Mouse (Mus musculus) liver, embryonic 13.5 days (tissue): Measurements from ENCODE around the gene Ube2z. TPM values are rescaled to one million over a fixed set of nuclear protein-coding genes. Genes with fewer than 3 reads are reported as not detected.
A peak's percentile ranks its signal among the peaks of the same experiment; 100 is the strongest.
"Not testable (repeated sequence)": the region's sequence is repeated elsewhere in the genome, so short reads cannot be mapped to it uniquely, and the experiment has no call there.

Source experiments
- ATAC-seq: fragments of 200-750 bp; cut with Nextera tagmentation; 2 replicates; pipeline ENCODE4 v1.8.0; 2017; ENCODE audit warnings: low read depth, mild to moderate bottlenecking, moderate number of reproducible peaks, moderate library complexity
- DNase-seq: peaks from one replicate; pipeline ENCODE4 v3.0.0; 2022
- H3K27ac ChIP-seq: fragments of 300-500 bp; sonication (generic); 2 replicates; pipeline ENCODE4 v1.5.1; 2015; ENCODE audit warnings: moderate library complexity, mild to moderate bottlenecking, inconsistent platforms
- H3K27me3 ChIP-seq: fragments of 300-500 bp; sonication (generic); 2 replicates; pipeline ENCODE4 v1.6.1; 2015; ENCODE audit warnings: mild to moderate bottlenecking, inconsistent platforms
- H3K36me3 ChIP-seq: fragments of 300-500 bp; sonication (generic); 2 replicates; pipeline ENCODE4 v1.6.1; 2015; ENCODE audit warnings: mild to moderate bottlenecking, inconsistent platforms
- H3K4me1 ChIP-seq: fragments of 300-500 bp; sonication (generic); replicated peaks from 2 replicates; pipeline ENCODE4 v1.6.1; 2015; ENCODE audit warnings: inconsistent platforms
- H3K4me2 ChIP-seq: fragments of 300-500 bp; sonication (generic); 2 replicates; pipeline ENCODE4 v1.6.1; 2015; ENCODE audit warnings: inconsistent platforms, mild to moderate bottlenecking, moderate library complexity
- H3K4me3 ChIP-seq: fragments of 300-500 bp; sonication (generic); replicated peaks from 2 replicates; pipeline ENCODE4 v1.5.1; 2015; ENCODE audit warnings: mild to moderate bottlenecking, inconsistent platforms
- H3K9ac ChIP-seq: fragments of 300-500 bp; sonication (generic); 2 replicates; pipeline ENCODE4 v1.6.1; 2015; ENCODE audit warnings: mild to moderate bottlenecking, inconsistent platforms
- H3K9me3 ChIP-seq: fragments of 300-500 bp; sonication (generic); replicated peaks from 2 replicates; pipeline ENCODE4 v1.6.1; 2016; ENCODE audit warnings: inconsistent platforms
- WGBS: fragments of 180-500 bp; shearing (Covaris S2); methylation state at CpG from one replicate; pipeline ENCODE4 v1.1.7; 2015; ENCODE audit not compliant: insufficient replicate concordance; 5-methylcytosine and 5-hydroxymethylcytosine counted together
- polyA plus RNA-seq: library from polyadenylated mRNA; unstranded; fragments of >200 nt; fragmentation: Nextera tagmentation; extraction: Ambion mirVana; gene quantifications from 2 replicates; pipeline ENCODE4 v1.2.1, GENCODE M21; 2015

Ube2z gene
- polyA plus RNA-seq, result 13.7 and 15.2 TPM in 2 replicates

GRCm38 (mm10) chr11:96065215-96065911 lies at the start of gene Ube2z:
Gene Ube2z (minus strand): TSS chr11:96065388.
- ATAC-seq (peak; percentile 99), DNase-seq (peak; percentile 96)
- WGBS, result 5% methylated on average over 50 of the region's 50 CpGs
- Histone ChIP-seq H3K4me1 (peaks cover 32% of the 10 kb centered on the region), H3K9ac (peak within 1 kb of the TSS; percentile 95), H3K4me2 (peak within 1 kb of the TSS; percentile 87), H3K36me3 (peaks cover 33% of the 10 kb centered on the region), H3K27ac (peak within 1 kb of the TSS; percentile 84), H3K4me3 (peak within 1 kb of the TSS; percentile 94), H3K27me3 (no peaks in the 10 kb centered on the region), H3K9me3 (no peaks in the 10 kb centered on the region)

- DNase-seq, result no peak
- 42% methylated on average over 2 of the region's 2 CpGs for WGBS
Observed at GRCm38 (mm10) chr11:96114077-96114476, 48.9 kb upstream of the Ube2z start.

GRCm38 (mm10) chr11:96111751-96112150 lies 46.6 kb upstream of the Ube2z start, which contains the start of gene Calcoco2:
Gene Calcoco2 (minus strand): TSS chr11:96111964.
- no peak for ATAC-seq
- no peak for DNase-seq
- H3K9me3 ChIP-seq, result no peaks in the 10 kb centered on the region
- 0 out of 2 replicates have a peak, but pooled peaks cover 5% of the 10 kb centered on the region for H3K27me3 ChIP-seq
- H3K4me3 ChIP-seq, result no peak within 1 kb of the TSS
- H3K27ac ChIP-seq, result no peak within 1 kb of the TSS
- no peak within 1 kb of the TSS for H3K9ac ChIP-seq
- H3K4me2 ChIP-seq, result no peak within 1 kb of the TSS
- H3K36me3 ChIP-seq, result no peaks in the 10 kb centered on the region
- H3K4me1 ChIP-seq, result no peaks in the 10 kb centered on the region
- 36% methylated on average over 14 of the region's 14 CpGs for WGBS

More at GRCm38 (mm10) chr11:96114077-96114476, 48.9 kb upstream of the Ube2z start:
- H3K36me3 ChIP-seq, result no peaks in the 10 kb centered on the region
- no peak overlapping the region for H3K9ac ChIP-seq
- ATAC-seq, result no peak
- no peak overlapping the region for H3K4me2 ChIP-seq
- H3K27me3 ChIP-seq, result 0 out of 2 replicates have a peak, but pooled peaks cover 5% of the 10 kb centered on the region
- no peak overlapping the region for H3K4me3 ChIP-seq
- no peaks in the 10 kb centered on the region for H3K9me3 ChIP-seq
- no peak overlapping the region for H3K27ac ChIP-seq
- no peaks in the 10 kb centered on the region for H3K4me1 ChIP-seq

- H3K9ac ChIP-seq, DNase-seq, H3K36me3 ChIP-seq, H3K27me3 ChIP-seq, H3K27ac ChIP-seq, H3K9me3 ChIP-seq, H3K4me3 ChIP-seq, H3K4me2 ChIP-seq, ATAC-seq, H3K4me1 ChIP-seq: not testable (repeated sequence)
- WGBS, result 42% methylated on average over 2 of the region's 2 CpGs
Observed at GRCm38 (mm10) chr11:96110950-96111349, 45.8 kb upstream of the Ube2z start.

- Histone ChIP-seq H3K4me1 (no peaks in the 10 kb centered on the region), H3K4me3 (no peak overlapping the region), H3K9me3 (no peaks in the 10 kb centered on the region), H3K4me2 (no peak overlapping the region), H3K27me3 (0 out of 2 replicates have a peak, but pooled peaks cover 5% of the 10 kb centered on the region), H3K9ac (no peak overlapping the region), H3K36me3 (no peaks in the 10 kb centered on the region), H3K27ac (no peak overlapping the region)
- no peak for ATAC-seq
- no peak for DNase-seq
- WGBS, result 55% methylated on average over 1 of the region's 1 CpGs
Observed at GRCm38 (mm10) chr11:96108376-96108775, 43.2 kb upstream of the Ube2z start.

- Histone ChIP-seq H3K36me3 (no peaks in the 10 kb centered on the region), H3K4me1 (no peaks in the 10 kb centered on the region), H3K27ac (no peak overlapping the region), H3K9me3 (no peaks in the 10 kb centered on the region), H3K4me2 (no peak overlapping the region), H3K9ac (no peak overlapping the region), H3K4me3 (no peak overlapping the region), H3K27me3 (peaks cover 12% of the 10 kb centered on the region)
- ATAC-seq (no peak), DNase-seq (no peak)
- WGBS, result 6% methylated on average over 3 of the region's 3 CpGs
Observed at GRCm38 (mm10) chr11:96093361-96093760, 28.2 kb upstream of the Ube2z start.

- Histone ChIP-seq H3K4me3 (no peak overlapping the region), H3K36me3 (no peaks in the 10 kb centered on the region), H3K9ac (no peak overlapping the region), H3K27ac (no peak overlapping the region), H3K27me3 (peaks cover 12% of the 10 kb centered on the region), H3K4me2 (no peak overlapping the region), H3K4me1 (no peaks in the 10 kb centered on the region), H3K9me3 (no peaks in the 10 kb centered on the region)
- no peak for ATAC-seq
- no peak for DNase-seq
- WGBS, result 37% methylated on average over 7 of the region's 7 CpGs
Observed at GRCm38 (mm10) chr11:96092674-96093291, 27.6 kb upstream of the Ube2z start.

- no peak for ATAC-seq
- no peak overlapping the region for H3K4me2 ChIP-seq
- no peak for DNase-seq
- H3K4me1 ChIP-seq, result no peaks in the 10 kb centered on the region
- H3K36me3 ChIP-seq, result no peaks in the 10 kb centered on the region
- no peak overlapping the region for H3K27ac ChIP-seq
- 37% methylated on average over 2 of the region's 2 CpGs for WGBS
- 0 out of 2 replicates have a peak, but pooled peaks cover 2% of the 10 kb centered on the region for H3K27me3 ChIP-seq
- no peak overlapping the region for H3K4me3 ChIP-seq
- H3K9ac ChIP-seq, result no peak overlapping the region
- H3K9me3 ChIP-seq, result no peaks in the 10 kb centered on the region
Observed at GRCm38 (mm10) chr11:96091073-96091472, 25.9 kb upstream of the Ube2z start.

GRCm38 (mm10) chr11:96087981-96088380 lies 22.8 kb upstream of the Ube2z start:
- Histone ChIP-seq H3K36me3 (no peaks in the 10 kb centered on the region), H3K4me2 (no peak overlapping the region), H3K9me3 (no peaks in the 10 kb centered on the region), H3K9ac (no peak overlapping the region), H3K27ac (no peak overlapping the region), H3K4me3 (no peak overlapping the region), H3K4me1 (no peaks in the 10 kb centered on the region), H3K27me3 (0 out of 2 replicates have a peak, but pooled peaks cover 10% of the 10 kb centered on the region)
- ATAC-seq (no peak), DNase-seq (no peak)
- 76% methylated on average over 6 of the region's 6 CpGs for WGBS

GRCm38 (mm10) chr11:96082682-96083081 lies 17.5 kb upstream of the Ube2z start:
- Histone ChIP-seq H3K36me3 (no peaks in the 10 kb centered on the region), H3K27ac (no peak overlapping the region), H3K4me1 (no peaks in the 10 kb centered on the region), H3K4me2 (no peak overlapping the region), H3K9ac (no peak overlapping the region), H3K4me3 (no peak overlapping the region), H3K9me3 (no peaks in the 10 kb centered on the region), H3K27me3 (0 out of 2 replicates have a peak, but pooled peaks cover 8% of the 10 kb centered on the region)
- DNase-seq (no peak), ATAC-seq (no peak)
- WGBS, result 50% methylated on average over 3 of the region's 3 CpGs

GRCm38 (mm10) chr11:96080736-96081135 lies 15.5 kb upstream of the Ube2z start:
- Histone ChIP-seq H3K36me3 (no peaks in the 10 kb centered on the region), H3K4me2 (no peak overlapping the region), H3K4me3 (no peak overlapping the region), H3K4me1 (peaks cover 11% of the 10 kb centered on the region), H3K9me3 (no peaks in the 10 kb centered on the region), H3K27me3 (0 out of 2 replicates have a peak, but pooled peaks cover 8% of the 10 kb centered on the region), H3K27ac (no peak overlapping the region), H3K9ac (no peak overlapping the region)
- no peak for DNase-seq
- no peak for ATAC-seq
- WGBS, result 75% methylated on average over 5 of the region's 5 CpGs
